Mouse (Mus musculus): Measurements from ENCODE around the gene Celf2. TPM values are rescaled to one million over a fixed set of nuclear protein-coding genes. Genes with fewer than 3 reads are reported as not detected.

Celf2 gene
- total RNA-seq, 2 experiments from 2014 or later = 518 to 531 TPM

GRCm38 (mm10) chr2:6874266-6874955, 635.0 kb downstream of the Celf2 start:
- no peak for DNase-seq (ENCODE audit: low spot score in 2 of 2)

- DNase-seq (ENCODE audit: low spot score in 2 of 2) = no peak
Measured at GRCm38 (mm10) chr2:6873711-6874110, 635.7 kb downstream of the Celf2 start.

GRCm38 (mm10) chr2:6872894-6873255, 636.5 kb downstream of the Celf2 start:
- peak in 1 of 2 experiments; percentile 46 for DNase-seq (ENCODE audit: low spot score in 2 of 2)

DNA sequence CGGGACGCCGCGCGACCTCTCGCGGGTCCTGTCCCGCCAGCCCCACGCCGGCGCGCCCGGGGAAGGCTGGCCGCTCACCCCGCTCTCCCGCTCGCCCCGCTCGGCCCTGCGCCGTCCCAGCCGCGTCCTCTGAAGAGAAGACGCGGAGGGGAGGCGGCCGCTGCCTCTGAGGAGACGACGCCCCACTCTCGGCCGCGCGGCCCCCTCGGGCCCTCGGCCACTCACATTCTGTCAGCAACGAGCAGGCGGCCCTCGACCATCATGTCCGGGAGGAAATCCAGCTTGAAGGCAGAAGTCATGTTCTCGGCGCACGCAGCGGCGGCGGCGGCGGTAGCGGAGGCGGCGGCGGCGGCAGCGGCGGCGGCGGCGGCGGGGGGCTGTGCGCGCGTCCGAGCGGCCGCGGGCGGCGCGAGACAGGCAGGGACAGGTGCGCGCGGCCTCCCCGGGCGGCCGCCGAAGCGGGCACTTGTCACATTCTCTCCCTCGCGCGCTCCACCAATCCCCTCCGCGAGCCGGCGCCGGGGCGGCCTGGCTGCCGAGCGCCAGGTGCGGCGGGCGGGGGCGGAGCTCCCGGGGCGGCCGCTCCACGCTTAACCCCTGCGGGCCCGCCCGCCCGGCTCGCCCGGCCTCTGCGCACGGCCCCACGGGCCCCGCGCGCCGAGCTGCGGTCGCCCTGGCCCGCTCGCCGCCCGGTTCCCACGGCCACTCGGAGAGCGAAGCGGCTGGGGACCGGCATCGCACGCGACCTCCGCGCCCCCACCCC, 637.1 kb downstream of the Celf2 start:
- peak; percentile 70 to 79 for DNase-seq (ENCODE audit: low spot score in 2 of 2)

DNA sequence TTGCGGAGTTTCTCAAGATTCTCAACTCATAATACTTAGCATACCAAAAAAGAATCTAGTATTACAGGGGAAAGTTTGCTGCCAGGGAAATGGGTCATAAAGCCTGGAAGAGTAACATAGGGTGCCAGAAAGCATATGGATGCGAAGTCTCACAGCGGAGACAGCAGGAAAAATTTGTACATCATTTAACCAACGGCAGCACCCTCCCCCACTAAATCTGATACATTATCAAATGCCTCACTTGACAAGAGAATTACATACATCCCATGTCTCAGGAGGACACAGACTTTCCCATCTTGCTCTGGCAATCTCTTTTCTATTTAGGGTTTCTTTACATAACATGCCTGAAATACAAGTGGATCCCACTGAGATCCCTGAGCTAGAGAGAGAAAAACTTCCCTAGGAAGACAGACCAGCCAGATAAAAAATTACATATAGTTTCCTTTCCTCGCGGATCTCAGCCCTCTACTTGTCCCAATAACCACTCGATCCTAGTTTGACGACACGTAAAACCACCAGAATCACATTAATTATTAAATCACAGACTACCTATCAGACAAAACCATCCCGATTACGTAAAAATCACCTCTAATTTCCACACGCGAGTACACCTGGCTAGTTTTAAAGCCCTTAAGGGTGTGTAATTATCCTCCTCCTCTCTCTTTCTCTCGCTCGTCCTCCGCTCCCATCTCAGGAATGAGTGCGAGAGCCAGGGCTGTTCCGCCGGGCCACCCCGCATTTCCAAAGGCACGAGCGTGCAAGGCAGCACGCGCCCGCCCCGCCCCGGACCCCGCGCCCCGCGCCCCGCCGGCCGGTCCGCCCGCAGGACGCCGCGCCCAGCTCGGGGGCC, 637.9 kb downstream of the Celf2 start:
- no peak for DNase-seq (ENCODE audit: low spot score in 2 of 2)

DNA sequence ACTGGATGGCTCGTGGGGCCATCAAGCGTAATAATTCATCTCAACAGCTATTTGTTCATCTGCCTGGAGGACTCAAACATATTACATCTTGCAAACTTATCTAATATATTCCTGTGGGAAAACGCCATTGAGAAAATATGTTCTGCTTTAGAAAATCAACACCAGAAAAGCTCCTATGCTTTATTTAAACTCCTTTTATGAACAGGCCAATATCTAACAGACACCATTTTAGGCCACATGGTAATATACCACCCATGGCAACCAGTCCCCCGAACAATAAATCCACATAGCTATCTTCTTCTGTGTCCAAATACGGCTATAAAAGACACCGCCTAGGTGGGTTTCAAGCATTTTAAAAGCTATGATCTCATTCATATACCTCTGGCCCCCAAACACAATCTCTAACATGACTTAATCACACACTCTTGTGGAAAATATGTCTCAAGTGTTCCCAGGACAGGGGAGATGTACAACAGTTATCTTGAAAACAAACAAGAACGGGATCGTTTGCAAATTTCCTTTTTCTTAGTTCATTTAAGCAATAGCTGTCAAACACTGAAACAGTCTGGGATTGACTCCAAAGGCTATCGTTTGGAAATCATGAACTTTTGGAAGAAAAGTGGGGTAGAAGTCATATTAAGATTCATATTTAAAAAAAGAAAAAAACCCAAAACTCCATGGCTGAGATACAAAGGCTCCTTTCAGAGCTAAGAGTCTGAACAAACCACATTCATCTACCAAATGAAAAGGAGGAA, 639.2 kb downstream of the Celf2 start:
- DNase-seq (ENCODE audit: low spot score in 2 of 2) = no peak

GRCm38 (mm10) chr2:6867297-6867696, 642.1 kb downstream of the Celf2 start:
- DNase-seq (ENCODE audit: low spot score in 2 of 2) = no peak

GRCm38 (mm10) chr2:6865785-6866184, 643.6 kb downstream of the Celf2 start:
- no peak for DNase-seq (ENCODE audit: low spot score in 2 of 2)

DNA sequence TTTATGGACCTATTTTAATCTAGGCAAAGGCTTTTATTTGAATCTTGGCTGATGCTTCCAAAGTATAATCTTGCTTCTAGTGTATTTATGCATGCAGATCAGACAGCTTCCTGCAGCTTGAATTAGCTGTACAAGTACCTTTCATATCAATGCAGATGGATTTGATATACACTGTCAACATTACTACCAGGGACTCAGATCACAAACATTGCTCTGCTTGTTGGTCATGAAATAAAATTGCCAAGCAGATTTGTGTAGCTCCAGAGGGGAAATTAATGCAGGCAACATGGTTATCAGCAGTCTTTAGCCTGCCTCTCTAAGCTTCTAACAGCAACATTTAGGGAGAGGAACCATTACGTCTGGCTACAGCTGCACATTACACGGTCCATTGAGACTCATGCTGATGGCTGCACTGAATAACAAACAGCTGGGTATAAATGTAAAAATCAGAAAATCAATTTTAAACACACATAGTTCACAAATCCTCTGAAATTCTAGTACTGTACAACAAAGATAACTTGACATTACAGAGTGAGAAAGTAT, 659.2 kb downstream of the Celf2 start:
- DNase-seq (ENCODE audit: low spot score in 2 of 2) = no peak

DNA sequence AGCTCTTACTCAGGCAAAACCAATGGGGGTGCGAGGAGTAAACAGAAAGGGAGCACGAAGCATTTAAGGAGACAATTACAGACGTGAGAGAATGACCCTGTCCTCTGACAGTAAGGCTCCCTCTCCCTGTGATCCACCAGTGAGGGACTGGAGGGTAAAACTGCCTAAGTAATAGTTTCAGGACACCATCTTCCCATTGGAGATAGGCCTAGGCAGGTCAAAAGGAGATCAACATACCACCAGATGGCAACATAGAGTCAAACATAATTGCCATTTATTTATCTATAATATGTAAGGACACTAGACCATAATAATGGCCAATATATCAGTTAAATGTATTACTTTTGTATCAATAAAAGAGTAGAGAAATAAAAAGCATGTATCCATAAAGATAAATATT, 660.0 kb downstream of the Celf2 start:
- no peak for DNase-seq (ENCODE audit: low spot score in 2 of 2)

DNA sequence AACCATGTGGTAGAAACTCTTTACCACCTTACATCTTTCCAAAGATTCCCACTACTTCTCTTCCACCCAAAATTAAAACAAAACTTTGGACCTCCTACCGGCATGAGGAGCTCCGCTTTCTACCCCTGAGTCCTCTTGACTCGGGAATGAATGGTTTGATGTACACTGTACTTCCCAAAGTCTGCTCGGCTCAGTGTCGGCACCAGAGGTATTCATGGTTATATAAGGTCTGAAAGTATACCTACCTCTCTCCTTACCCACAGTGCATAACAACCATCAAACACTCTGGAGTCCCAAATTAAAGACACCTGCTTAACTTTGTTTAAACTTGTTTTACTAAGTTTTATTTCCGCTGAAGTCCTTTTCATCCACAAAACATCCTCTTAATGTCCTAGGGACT, 679.3 kb downstream of the Celf2 start:
- DNase-seq (ENCODE audit: low spot score in 2 of 2) = no peak

DNA sequence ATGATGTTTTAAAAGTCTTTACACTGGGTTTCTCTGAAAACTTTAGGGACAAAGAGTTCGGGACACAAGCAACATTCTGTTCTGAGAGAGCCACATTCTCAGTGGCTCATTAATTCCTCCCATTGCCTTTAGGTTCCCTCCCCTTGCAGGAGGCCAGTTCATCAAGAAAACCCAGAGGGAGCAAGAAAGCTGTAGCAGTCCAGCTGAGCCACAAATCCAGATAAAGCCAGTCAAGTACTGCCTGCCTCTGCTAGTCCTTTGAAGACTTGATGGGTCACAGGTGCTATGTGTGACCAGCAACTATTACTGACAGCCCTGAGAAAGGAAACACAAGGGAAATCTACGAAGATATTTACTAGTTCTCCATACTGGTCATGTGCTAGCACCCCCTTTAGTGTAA, 681.8 kb downstream of the Celf2 start:
- DNase-seq (ENCODE audit: low spot score in 2 of 2) = no peak

DNA sequence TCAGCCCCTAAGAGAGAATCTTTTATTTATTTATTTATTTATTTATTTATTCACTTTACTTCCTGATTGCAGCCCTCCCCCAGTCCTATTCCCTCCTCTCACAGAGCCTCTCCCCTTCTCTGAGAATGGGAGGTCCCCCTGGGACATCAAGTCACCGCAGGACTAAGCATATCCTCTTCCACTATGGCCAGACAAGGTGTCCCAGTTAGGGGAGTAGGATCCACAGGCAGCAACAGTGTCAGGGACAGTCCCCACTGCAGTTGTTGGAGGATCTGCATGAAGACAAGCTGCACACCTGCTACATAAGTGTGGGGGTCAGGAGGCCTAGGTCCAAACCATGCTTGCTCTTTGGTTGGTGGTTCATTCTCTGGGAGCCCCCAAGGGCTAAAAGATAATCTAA, 686.3 kb downstream of the Celf2 start:
- no peak for DNase-seq (ENCODE audit: low spot score in 2 of 2)

GRCm38 (mm10) chr2:6821593-6821992, 687.8 kb downstream of the Celf2 start:
- no peak for DNase-seq (ENCODE audit: low spot score in 2 of 2)

DNA sequence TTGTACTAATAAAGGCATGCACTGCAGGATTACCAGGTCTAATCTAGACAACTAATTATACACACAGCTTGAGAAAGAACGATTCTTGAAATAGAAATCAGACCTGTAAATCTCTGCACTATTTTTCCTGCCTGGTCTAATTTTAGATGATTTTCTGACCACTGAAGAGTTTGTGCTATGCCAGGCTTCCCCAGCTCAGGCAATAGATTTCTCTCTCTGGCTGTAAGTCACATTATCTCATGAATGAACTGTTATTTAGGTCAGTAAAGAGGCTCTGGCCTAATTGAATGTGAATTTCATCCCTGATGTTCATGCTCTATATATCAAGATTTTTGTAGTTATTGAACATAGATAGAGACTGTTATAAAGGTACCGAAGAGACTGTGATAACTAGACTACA, 694.1 kb downstream of the Celf2 start:
- no peak for DNase-seq (ENCODE audit: low spot score in 2 of 2)

DNA sequence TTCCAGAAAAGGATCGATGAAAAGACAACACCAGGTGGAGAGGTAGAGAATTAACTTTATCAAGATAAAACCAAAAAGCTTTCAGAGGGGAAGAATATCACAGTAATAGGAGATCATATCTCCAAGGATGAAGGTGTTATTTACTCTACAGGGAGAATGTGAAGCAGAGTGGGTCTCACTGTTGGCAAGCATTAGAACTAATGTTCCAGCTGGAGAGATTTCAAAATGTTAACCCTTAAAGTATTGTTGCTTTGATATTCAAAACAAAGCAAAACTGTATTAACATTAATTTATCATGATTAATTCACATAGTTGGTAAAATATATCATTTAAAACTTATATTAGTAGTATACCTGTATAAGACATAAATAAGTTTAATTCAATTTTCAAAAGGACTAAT, 700.6 kb downstream of the Celf2 start:
- DNase-seq (ENCODE audit: low spot score in 2 of 2) = no peak

GRCm38 (mm10) chr2:6796754-6797153, 712.6 kb downstream of the Celf2 start:
- DNase-seq (ENCODE audit: low spot score in 2 of 2) = no peak

DNA sequence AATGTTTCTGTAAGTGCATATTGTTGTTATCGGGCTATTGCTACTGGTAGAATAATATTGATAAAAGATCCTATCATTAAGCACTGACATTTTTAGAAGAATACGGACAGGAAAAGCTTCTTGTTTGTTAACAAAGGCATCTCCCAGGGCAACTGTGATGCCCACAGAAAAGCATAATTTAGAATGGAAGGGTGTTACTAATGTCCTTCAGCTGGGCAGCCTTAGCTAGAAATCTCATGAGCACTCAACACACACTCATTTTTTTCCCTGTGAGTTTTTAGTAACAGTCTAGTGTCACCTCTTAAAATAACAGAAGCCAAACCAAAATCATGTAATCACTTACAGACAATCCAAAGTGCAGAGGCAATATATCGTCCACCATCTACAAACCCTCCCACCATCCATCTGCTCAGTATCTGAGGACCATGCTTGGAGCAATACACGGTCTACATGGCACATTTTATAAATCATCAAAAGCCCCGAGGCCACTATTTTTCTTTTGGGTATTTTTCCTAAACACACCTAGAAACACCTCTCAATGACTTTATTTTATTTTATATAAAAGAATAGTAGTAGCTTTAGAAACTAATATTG, 713.3 kb downstream of the Celf2 start:
- DNase-seq (ENCODE audit: low spot score in 2 of 2) = no peak

GRCm38 (mm10) chr2:6794858-6795257, 714.5 kb downstream of the Celf2 start:
- no peak for DNase-seq (ENCODE audit: low spot score in 2 of 2)

- DNase-seq (ENCODE audit: low spot score in 2 of 2) = no peak
Measured at GRCm38 (mm10) chr2:6790876-6791275, 718.5 kb downstream of the Celf2 start.
